Mouse (Mus musculus) embryo, embryonic 11 days (tissue): ENCODE results near the gene Dnttip1.

Source experiments
- DNase-seq: peaks from one replicate; pipeline ENCODE4 v3.0.0-alpha.2; 2015

Gene Dnttip1

GRCm38 (mm10) chr2:164815348-164815747 is 69.6 kb downstream of the Dnttip1 start:
- no peak for DNase-seq

- no peak for DNase-seq
These were observed 70.0 kb downstream of the Dnttip1 start for GRCm38 (mm10) chr2:164815821-164816220.

- no peak for DNase-seq
These were observed 71.4 kb downstream of the Dnttip1 start for GRCm38 (mm10) chr2:164817206-164817605.

- peak; percentile 50 for DNase-seq
These were observed 71.9 kb downstream of the Dnttip1 start for GRCm38 (mm10) chr2:164817703-164818102.
